Mouse (Mus musculus): Measurements from ENCODE around the gene Fgfr2.

- TF ChIP-seq NANOG (IDR thresholded peaks at IDR 0.05; ENCODE audit: borderline replicate concordance, low read length): no peak
- peak; percentile 80 for TF ChIP-seq CTCF (conservative IDR thresholded peaks at IDR 0.05; ENCODE audit: low read length)
- no peak for TF ChIP-seq POU5F1 (IDR thresholded peaks at IDR 0.05; ENCODE audit: borderline replicate concordance, low read length)
Observed at GRCm38 (mm10) chr7:131182685-131183084, 1940.5 kb downstream of the Fgfr2 start.

Measured in E14TG2a.4 (cell line).